Mouse (Mus musculus) hematopoietic stem cell, adult 5-6 weeks (primary cell): ENCODE measurements around the gene Insr. TPM values are rescaled to one million over a fixed set of nuclear protein-coding genes. Genes with fewer than 3 reads are reported as not detected.

Source experiments
- ATAC-seq, 2 experiments: fragments of 125-278 bp in 1 of 2; replicated peaks in 1 of 2; 2 replicates each; pipeline ENCODE4 v1.8.0; 2016 to 2017; ENCODE audit warnings: inconsistent platforms in 2 of 2, mild to moderate bottlenecking in 2 of 2, moderate number of reproducible peaks in 2 of 2, low read depth in 1 of 2, moderate TSS enrichment in 1 of 2; ENCODE audit not compliant: low FRiP score in 2 of 2, poor library complexity in 2 of 2, severe bottlenecking in 2 of 2, insufficient read depth in 1 of 2, low TSS enrichment in 1 of 2
- total RNA-seq: library from RNA; stranded (forward); fragments of 172-1452, 232-1000 nt; gene quantifications from 2 replicates; pipeline ENCODE4 v1.2.3, GENCODE M21; 2017

The Insr gene
- total RNA-seq, 1 experiment from 2014 or later, result 15.3 TPM

DNA sequence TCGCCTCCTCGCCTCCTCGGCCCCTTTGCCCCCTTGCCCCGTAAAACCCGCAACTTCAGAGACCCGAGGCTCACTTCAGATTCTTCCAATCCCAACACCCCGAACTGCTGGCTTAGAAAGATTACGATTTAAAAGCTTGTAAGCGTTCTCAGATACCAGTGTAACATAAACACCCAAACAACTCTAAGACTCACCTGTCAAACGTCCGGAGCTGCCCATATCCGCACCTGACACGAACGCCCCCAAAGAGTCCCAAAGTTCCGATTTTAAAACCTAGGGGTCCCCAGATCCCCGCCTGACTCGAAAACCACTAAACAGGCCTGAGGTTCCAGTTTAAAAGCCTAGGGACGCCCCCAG lies 282 bp upstream of the Insr start:
- no peak for ATAC-seq

DNA sequence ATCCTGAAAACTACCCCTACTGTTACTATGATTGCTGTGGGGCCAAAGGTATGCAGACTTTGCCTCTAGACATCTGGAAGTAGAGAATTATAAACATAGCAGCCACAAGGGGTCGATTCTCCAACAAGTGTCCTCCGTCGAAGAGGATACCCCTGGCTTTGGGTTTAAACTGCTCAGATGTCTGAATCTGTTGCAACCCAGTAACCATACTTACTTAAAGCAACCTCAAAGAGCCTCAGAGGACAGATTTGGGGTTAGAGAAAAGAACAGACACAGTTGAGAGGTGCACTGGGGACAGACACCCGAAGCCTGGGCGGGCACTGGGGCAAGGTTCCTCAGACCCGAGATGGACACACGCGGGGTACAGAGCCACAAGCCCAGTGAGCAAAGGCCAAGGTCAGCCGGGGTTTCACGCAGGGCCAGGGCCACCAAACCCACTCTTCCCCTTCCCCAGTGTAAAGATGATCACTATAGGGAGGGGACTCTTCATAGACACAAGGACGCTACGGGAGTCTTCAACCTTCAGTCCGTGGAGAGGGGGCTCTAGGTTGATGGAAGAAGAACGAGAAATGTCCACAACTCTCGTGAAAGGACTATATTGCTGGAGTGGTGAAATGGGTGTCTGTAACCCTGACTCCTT lies 1.1 kb downstream of the Insr start:
- no peak for ATAC-seq

DNA sequence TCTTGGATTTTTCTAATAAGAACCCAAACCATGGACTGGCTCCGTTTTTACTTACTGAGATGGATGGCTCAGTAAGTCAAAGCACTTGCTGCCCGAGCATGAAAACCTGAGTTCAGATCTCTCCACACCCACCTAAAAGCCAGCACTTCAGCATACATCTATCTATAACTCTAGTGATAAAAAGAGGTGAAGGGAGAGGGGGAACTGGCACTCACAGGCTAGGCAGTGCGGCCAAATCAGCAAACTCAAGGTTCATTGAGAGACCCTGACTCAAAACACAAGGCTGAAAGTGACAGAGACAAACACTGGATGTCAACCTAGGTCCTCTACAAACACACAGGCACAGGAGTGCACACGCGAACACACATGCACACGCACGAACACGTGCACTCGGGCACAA lies 2.2 kb downstream of the Insr start:
- no peak for ATAC-seq

DNA sequence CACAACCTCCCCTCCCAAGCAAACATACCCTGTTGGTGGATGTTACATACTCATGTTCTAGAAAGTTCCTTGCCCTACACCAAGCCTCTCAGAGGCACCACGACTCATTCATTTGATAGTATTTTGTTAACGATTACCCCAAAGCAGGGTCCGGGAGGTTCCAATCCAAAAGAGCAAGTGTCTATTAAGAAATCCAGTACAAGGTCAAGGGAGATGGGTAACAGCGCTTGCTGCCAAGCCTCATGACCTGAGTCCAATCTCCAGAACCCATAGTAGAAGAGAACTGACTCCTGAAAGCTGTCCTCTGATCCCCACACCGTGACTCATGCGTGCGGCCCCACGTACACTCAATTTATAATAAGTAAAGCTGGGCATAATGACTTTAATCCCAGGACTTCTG lies 3.4 kb downstream of the Insr start:
- no peak for ATAC-seq

DNA sequence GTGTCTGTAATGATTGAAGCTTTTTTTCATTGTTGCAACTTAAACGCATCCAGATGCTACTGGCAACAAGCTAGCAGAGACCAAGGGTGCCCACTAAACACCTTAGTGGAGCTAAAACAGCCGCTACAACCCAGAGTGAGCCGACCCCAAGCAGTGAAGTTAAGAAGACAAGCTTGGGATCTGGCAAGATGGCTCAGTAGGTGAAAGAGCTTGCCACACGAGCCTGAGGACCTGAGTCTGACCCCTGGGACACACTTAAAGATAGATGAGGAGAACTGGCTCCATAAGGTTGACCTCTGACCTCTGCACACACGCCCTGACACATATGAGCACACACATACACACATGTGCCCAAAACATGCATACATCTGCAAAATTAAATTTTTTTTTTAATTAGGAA lies 4.2 kb downstream of the Insr start:
- ATAC-seq, result no peak

DNA sequence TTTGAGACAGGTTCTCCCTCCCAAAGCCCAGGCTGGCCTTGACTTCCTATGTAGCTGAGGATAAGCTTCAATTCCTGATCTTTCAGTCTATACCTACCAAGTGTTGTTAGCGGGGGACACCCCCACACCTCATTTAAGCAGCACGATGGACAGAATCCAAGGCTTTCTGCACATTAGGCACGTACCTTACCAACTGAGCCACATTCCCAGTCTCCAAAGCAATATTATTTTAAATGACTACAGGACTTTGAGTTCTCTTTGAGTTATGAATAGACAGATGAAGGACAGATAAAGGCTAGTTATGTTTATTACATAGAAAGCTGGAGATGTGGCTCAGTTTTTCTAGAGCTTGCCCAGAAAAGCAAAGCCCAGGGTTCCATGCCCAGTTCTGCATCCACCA lies 5.6 kb downstream of the Insr start:
- no peak for ATAC-seq

- ATAC-seq, result no peak
These were observed 12.0 kb downstream of the Insr start for GRCm38 (mm10) chr8:3267449-3267761.

DNA sequence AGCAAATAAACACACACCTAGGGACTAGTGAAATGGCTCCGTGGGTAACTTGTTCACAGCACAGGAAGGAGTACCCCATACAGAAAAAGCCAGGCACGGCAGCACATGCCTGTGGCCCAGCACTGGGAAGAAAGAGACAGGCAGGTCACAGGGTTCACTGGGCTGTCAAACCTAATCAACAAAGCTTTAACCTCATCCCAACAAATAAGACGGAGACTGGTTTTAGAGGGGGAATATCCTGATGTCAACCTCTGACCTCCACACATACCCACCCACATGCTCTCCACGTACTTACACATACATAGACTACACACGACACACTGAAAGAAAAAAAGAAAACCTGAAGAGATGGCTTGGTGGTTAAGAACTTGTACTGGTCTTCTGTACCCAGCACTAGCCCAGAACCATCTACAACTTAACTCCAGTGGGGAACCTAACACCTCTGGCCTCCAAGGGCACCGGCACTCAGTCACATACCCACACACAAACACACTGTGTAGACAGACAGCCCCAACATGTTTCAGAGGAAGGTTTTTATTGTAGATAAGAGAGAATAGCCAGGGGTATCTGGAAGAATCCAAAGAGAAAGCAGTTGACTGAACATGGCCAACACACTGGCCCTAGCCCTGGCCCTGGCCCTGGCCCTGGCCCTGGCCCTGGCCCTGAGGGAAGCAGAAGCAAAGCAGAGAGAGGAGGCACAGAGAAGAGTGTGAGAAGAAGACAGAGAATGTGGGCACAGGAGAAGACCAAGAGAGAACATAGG lies 12.6 kb downstream of the Insr start:
- ATAC-seq, result no peak

DNA sequence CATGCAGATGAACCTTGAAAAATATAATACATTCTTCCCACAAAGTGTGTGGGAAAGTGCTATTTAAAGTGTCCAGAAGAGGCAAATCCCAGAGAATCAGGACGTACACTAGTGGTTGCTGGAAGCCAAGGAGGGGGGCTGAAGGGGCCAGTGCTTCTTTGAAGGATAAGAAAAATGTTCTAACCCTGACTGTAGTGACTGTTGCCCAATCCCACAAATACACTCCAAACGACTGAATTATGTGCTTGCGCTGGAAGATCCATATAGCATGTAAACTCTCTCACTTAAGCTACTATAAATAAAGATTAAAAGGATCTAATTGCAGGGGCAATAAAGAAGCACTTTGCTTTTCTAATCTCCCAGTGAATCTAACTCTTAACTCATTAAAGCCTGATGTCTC lies 14.2 kb downstream of the Insr start:
- no peak for ATAC-seq

GRCm38 (mm10) chr8:3262779-3263178 lies 16.6 kb downstream of the Insr start:
- 0 out of 4 replicates have a peak, but pooled peaks of 1 of the 2 experiments have one; percentile 11 for ATAC-seq

GRCm38 (mm10) chr8:3261101-3261500 lies 18.3 kb downstream of the Insr start:
- no peak for ATAC-seq

DNA sequence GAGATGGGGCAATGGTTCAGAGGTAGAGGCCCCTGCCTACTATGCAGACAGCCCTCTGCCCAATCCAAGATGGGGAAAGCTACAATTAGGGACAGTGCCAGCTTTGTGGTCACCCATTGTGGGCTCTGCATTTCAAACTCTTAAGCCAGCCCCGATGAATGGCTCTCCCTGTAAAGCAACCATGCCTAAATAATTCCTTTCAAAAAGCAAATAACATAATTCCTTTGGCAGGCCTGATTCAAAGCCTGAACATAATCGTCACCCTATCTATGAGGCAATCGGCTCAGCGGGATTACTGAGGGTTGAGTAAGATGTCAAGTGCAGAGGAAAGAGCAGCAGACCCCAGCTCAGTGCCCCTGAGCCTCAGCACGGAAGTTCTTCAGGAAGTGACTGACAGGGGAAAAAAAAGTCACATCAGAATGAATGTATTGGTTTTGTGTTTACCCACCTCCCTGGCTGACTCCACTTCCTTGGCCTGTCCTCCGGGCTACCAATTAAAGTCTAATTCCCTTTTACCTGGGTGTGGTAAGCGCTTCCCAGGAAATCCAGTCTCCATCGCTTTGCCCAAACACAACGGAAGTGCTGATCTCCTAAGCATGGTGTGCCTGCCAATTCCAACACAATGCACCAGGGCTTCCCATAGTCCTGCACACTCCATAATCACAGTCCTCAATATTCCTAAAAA lies 19.1 kb downstream of the Insr start:
- ATAC-seq, result peak; percentile 84 to 85

DNA sequence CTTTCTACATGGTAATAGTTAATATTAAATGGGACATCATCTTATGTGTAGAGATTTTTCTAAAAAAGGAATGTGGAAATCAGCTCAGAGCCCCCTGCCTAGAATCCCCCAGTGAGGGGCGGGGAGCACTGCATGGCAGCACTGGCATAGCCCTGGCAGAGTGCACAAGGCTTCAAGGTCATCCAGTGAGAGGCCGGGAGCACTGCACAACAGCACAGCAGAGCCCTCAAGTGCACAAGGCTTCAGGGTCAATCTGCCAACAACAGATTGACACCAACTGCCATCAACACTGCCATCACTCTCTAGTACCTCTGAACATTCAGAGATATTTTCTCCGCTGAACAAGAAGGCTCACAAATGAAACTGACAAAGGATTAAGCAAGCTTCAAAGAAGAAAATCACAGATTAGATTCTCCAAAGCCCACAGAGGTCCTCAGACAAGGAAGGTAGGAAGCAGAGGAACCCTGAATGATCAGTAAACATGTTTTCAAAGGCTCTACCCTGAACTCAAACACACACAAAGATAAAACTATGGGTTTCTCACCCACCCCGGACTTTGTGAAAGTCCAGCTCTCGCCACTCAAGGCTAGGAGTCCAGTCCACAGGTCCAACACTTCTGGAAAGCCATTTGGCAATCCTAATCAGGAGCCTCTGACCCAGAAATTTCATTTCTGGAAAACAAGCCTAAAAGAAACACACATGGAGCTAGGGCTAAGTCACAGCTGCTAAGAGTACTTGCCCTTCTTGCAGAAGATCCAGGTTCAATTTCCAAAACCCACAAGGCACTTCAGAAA lies 23.1 kb downstream of the Insr start:
- no peak for ATAC-seq

GRCm38 (mm10) chr8:3255321-3255720 lies 24.1 kb downstream of the Insr start:
- ATAC-seq, result no peak

DNA sequence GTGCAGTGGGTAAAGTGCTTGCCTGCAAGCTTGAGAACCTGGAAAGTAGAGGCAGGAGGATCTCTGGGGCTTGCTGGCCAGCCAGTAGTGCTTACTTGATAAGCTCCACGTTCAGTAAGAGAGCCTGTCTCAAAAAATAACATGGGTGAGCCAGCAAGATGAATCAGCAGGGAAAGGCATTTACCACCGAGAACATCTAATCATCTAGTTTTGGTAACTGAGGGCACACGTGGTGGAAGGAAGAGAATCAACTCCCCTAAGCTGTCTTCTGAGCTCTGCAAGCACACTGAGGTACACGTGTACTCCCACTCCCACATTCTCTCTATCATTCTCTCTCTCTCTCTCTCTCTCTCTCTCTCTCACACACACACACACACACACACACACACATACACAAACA lies 26.2 kb downstream of the Insr start:
- ATAC-seq, result no peak

GRCm38 (mm10) chr8:3252665-3253064 lies 26.8 kb downstream of the Insr start:
- no peak for ATAC-seq

- ATAC-seq, result peak; percentile 57 to 80
These were observed 28.3 kb downstream of the Insr start for GRCm38 (mm10) chr8:3251101-3251500.

- no peak for ATAC-seq
These were observed 29.5 kb downstream of the Insr start for GRCm38 (mm10) chr8:3249886-3250285.
